Mouse (Mus musculus): ENCODE data around the gene Upk3bl. TPM values are rescaled to one million over a fixed set of nuclear protein-coding genes. Genes with fewer than 3 reads are reported as not detected.
A peak's percentile ranks its signal among the peaks of the same experiment; 100 is the strongest.

Gene Upk3bl
- total RNA-seq, 1 experiment: 2.2 TPM

DNA sequence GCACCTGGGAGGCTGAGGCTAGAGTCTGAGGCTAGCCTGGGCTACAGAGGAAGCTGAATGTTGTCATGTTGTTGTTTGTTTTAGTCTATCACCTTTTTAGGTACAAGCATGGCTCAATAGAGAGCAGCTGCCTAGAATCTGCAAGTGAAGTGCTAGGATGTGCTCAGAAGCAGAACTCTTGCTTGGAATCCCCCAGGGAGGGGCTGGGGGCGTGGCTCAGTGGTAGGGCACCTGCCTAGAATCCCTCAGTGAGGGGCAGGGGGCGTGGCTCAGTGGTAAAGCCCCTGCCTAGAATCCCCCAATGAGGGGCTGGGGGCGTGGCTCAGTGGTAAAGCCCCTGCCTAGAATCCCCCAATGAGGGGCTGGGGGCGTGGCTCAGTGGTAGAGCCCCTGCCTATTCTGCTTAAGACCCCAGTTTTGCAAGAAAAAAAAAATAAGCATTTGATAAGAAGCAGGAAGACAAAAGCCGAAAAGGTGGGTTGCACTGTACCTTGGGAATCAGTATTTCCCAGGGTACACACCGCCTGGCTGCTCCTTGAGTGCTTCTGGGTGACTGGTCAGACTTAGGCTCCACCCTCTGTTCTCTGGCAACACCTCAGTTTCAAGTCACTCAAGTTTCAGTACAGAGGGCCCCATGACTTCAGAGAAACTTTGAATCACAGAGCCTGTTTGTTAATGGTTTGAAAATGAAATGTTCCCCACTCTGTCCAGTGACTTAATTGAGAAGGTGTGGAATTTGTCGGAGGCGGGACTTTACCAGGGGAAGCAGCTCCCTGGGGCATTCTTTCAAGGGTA lies 1.2 kb upstream of the Upk3bl start:
- in situ Hi-C loops (cut with MboI; ENCODE audit: low sequenced_read_pairs in 2 of 2, unreplicated experiment in 2 of 2): no loop called here
- no peaks in the 10 kb centered on the region for H3K36me3 ChIP-seq (ENCODE audit: control insufficient read depth, insufficient read depth, low read length, poor library complexity, severe bottlenecking)

DNA sequence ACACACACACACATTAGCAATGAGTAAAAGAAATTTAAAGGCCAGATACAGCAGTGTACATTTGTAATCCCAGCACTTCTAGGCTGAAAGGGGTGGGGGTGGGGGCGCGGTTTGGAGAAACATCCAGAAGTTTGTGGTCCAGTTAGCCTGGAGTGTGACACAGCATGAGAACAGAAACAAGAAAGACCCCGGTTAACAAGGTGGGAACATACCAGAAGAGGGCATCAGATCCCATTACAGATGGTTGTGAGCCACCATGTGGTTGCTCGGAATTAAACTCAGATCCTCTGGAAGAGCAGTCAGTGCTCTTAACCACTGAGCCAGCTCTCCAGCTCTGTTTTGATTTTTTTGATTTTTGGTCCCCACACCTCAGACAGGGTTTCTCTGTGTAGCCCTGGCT lies 1.8 kb downstream of the Upk3bl start:
- Histone ChIP-seq H3K27ac (ENCODE audit: insufficient read depth, low read depth, low read length, poor library complexity, severe bottlenecking) (no peak overlapping the region), H3K4me3 (ENCODE audit: insufficient read depth in 1 of 2, low read depth in 1 of 2, low read length in 2 of 2, poor library complexity in 1 of 2, severe bottlenecking in 1 of 2) (no peak overlapping the region), H3K9ac (ENCODE audit: insufficient read depth, low read depth, low read length, poor library complexity, severe bottlenecking) (no peak overlapping the region), H3K9me3 (ENCODE audit: control insufficient read depth, insufficient read depth, low read depth, low read length) (no peaks in the 10 kb centered on the region), H3K4me1 (ENCODE audit: control insufficient read depth in 2 of 2, insufficient read depth in 2 of 2, low read length in 2 of 2, poor library complexity in 1 of 2) (peaks cover 0 to 17% of the 10 kb centered on the region in 2 experiments; a peak in 2 of 4 replicates), H3K36me3 (ENCODE audit: control insufficient read depth, insufficient read depth, low read length, poor library complexity, severe bottlenecking) (no peaks in the 10 kb centered on the region)
- no peak for DNase-seq (ENCODE audit: low read depth, low spot score)
- in situ Hi-C loops (cut with MboI; ENCODE audit: low sequenced_read_pairs in 2 of 2, unreplicated experiment in 2 of 2): no loop called here
- TF ChIP-seq ZC3H11A (IDR thresholded peaks at IDR 0.05; ENCODE audit: borderline replicate concordance, low read depth, low read length) (no peak), HCFC1 (IDR thresholded peaks at IDR 0.05; ENCODE audit: borderline replicate concordance, insufficient read depth, low read length) (no peak), CHD2 (IDR thresholded peaks at IDR 0.05; ENCODE audit: low read depth, low read length) (no peak), MAFK (IDR thresholded peaks at IDR 0.05; ENCODE audit: insufficient read depth, low read depth, low read length) (no peak), ZNF384 (IDR thresholded peaks at IDR 0.05; ENCODE audit: low read depth, low read length) (no peak)

More for the DNA sequence above, 1.2 kb upstream of the Upk3bl start:
- Histone ChIP-seq H3K27ac (ENCODE audit: insufficient read depth, low read depth, low read length, poor library complexity, severe bottlenecking) (no peak overlapping the region), H3K9ac (ENCODE audit: insufficient read depth, low read depth, low read length, poor library complexity, severe bottlenecking) (no peak overlapping the region), H3K9me3 (ENCODE audit: control insufficient read depth, insufficient read depth, low read depth, low read length) (no peaks in the 10 kb centered on the region), H3K4me3 (ENCODE audit: insufficient read depth in 1 of 2, low read depth in 1 of 2, low read length in 2 of 2, poor library complexity in 1 of 2, severe bottlenecking in 1 of 2) (no peak overlapping the region), H3K4me1 (ENCODE audit: control insufficient read depth in 2 of 2, insufficient read depth in 2 of 2, low read length in 2 of 2, poor library complexity in 1 of 2) (peaks cover 0 to 14% of the 10 kb centered on the region in 2 experiments; a peak in 2 of 4 replicates)
- no peak for TF ChIP-seq CHD2 (IDR thresholded peaks at IDR 0.05; ENCODE audit: low read depth, low read length)
- TF ChIP-seq ZNF384 (IDR thresholded peaks at IDR 0.05; ENCODE audit: low read depth, low read length): no peak
- no peak for TF ChIP-seq MAFK (IDR thresholded peaks at IDR 0.05; ENCODE audit: insufficient read depth, low read depth, low read length)
- no peak for TF ChIP-seq HCFC1 (IDR thresholded peaks at IDR 0.05; ENCODE audit: borderline replicate concordance, insufficient read depth, low read length)
- no peak for TF ChIP-seq ZC3H11A (IDR thresholded peaks at IDR 0.05; ENCODE audit: borderline replicate concordance, low read depth, low read length)
- DNase-seq (ENCODE audit: low read depth, low spot score): peak; percentile 40

DNA sequence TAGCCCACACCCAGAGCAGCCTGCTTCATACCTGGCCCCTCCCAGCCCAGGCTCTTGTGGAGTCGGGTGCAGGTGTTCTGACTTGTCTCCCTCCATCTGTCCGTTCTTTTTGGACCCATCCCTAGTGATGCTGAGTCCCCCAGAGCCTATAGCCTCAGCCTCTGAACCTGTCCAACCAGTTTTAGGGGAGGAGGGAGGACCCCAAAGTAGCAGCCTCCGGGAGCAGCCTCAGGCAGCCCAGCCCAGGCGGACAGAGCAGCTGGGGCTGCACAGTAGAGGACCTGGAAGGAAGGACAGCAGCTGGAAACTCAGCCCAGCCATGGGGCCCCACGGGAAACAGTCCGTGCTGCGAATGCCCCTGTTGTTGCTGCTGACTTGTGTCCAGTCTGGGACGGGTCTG lies 2.8 kb downstream of the Upk3bl start:
- Histone ChIP-seq H3K27ac (ENCODE audit: insufficient read depth, low read depth, low read length, poor library complexity, severe bottlenecking) (no peak overlapping the region), H3K4me1 (ENCODE audit: control insufficient read depth in 2 of 2, insufficient read depth in 2 of 2, low read length in 2 of 2, poor library complexity in 1 of 2) (peaks cover 0 to 12% of the 10 kb centered on the region in 2 experiments; a peak in 1 of 4 replicates), H3K4me3 (ENCODE audit: insufficient read depth in 1 of 2, low read depth in 1 of 2, low read length in 2 of 2, poor library complexity in 1 of 2, severe bottlenecking in 1 of 2) (no peak overlapping the region), H3K36me3 (ENCODE audit: control insufficient read depth, insufficient read depth, low read length, poor library complexity, severe bottlenecking) (no peaks in the 10 kb centered on the region), H3K9me3 (ENCODE audit: control insufficient read depth, insufficient read depth, low read depth, low read length) (no peaks in the 10 kb centered on the region), H3K9ac (ENCODE audit: insufficient read depth, low read depth, low read length, poor library complexity, severe bottlenecking) (no peak overlapping the region)
- TF ChIP-seq HCFC1 (IDR thresholded peaks at IDR 0.05; ENCODE audit: borderline replicate concordance, insufficient read depth, low read length): no peak
- TF ChIP-seq ZNF384 (IDR thresholded peaks at IDR 0.05; ENCODE audit: low read depth, low read length): no peak
- no peak for TF ChIP-seq ZC3H11A (IDR thresholded peaks at IDR 0.05; ENCODE audit: borderline replicate concordance, low read depth, low read length)
- TF ChIP-seq MAFK (IDR thresholded peaks at IDR 0.05; ENCODE audit: insufficient read depth, low read depth, low read length): no peak
- no peak for TF ChIP-seq CHD2 (IDR thresholded peaks at IDR 0.05; ENCODE audit: low read depth, low read length)
- in situ Hi-C loops (cut with MboI; ENCODE audit: low sequenced_read_pairs in 2 of 2, unreplicated experiment in 2 of 2): no loop called here
- no peak for DNase-seq (ENCODE audit: low read depth, low spot score)

DNA sequence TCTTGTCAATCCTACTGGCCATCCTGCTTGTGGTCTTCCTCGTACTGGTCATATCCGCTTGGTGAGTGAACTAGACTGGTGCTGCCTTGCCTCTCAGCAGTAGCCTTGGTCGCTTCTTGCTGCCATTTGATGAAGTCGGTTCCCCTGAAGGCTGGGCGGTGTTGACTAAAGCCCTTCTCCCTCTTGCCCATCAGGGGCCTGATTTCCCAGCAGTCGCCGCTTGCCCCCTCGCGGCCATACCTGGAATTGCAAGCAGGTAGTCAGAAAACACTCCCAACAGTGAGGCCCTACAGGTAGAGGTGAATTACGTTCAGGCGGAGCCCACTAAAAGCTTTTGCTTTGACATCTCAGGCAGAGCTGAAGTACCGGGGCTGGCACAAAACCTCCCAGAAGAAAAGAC lies 7.3 kb downstream of the Upk3bl start:
- no peak overlapping the region for H3K9ac ChIP-seq (ENCODE audit: insufficient read depth, low read depth, low read length, poor library complexity, severe bottlenecking)

More for the DNA sequence above, 7.3 kb downstream of the Upk3bl start:
- Histone ChIP-seq H3K4me1 (ENCODE audit: control insufficient read depth in 2 of 2, insufficient read depth in 2 of 2, low read length in 2 of 2, poor library complexity in 1 of 2) (peaks cover 0 to 15% of the 10 kb centered on the region in 2 experiments; a peak in 1 of 4 replicates), H3K9me3 (ENCODE audit: control insufficient read depth, insufficient read depth, low read depth, low read length) (no peaks in the 10 kb centered on the region), H3K4me3 (ENCODE audit: insufficient read depth in 1 of 2, low read depth in 1 of 2, low read length in 2 of 2, poor library complexity in 1 of 2, severe bottlenecking in 1 of 2) (no peak overlapping the region), H3K27ac (ENCODE audit: insufficient read depth, low read depth, low read length, poor library complexity, severe bottlenecking) (no peak overlapping the region; the same call in 1 of the 2 replicates), H3K36me3 (ENCODE audit: control insufficient read depth, insufficient read depth, low read length, poor library complexity, severe bottlenecking) (no peaks in the 10 kb centered on the region)
- no peak for DNase-seq (ENCODE audit: low read depth, low spot score)
- TF ChIP-seq ZC3H11A (IDR thresholded peaks at IDR 0.05; ENCODE audit: borderline replicate concordance, low read depth, low read length) (peak; percentile 71; the same call in 1 of the 2 replicates), MAFK (IDR thresholded peaks at IDR 0.05; ENCODE audit: insufficient read depth, low read depth, low read length) (no peak)
- in situ Hi-C loops (cut with MboI; ENCODE audit: low sequenced_read_pairs in 2 of 2, unreplicated experiment in 2 of 2): no loop called here
